Mouse (Mus musculus): Measurements from ENCODE around the gene Myd88. TPM values are rescaled to one million over a fixed set of nuclear protein-coding genes. Genes with fewer than 3 reads are reported as not detected.
A peak's percentile ranks its signal among the peaks of the same experiment; 100 is the strongest.

The Myd88 gene
- polyA plus RNA-seq, 1 experiment from 2014 or later: 6.6 TPM

DNA sequence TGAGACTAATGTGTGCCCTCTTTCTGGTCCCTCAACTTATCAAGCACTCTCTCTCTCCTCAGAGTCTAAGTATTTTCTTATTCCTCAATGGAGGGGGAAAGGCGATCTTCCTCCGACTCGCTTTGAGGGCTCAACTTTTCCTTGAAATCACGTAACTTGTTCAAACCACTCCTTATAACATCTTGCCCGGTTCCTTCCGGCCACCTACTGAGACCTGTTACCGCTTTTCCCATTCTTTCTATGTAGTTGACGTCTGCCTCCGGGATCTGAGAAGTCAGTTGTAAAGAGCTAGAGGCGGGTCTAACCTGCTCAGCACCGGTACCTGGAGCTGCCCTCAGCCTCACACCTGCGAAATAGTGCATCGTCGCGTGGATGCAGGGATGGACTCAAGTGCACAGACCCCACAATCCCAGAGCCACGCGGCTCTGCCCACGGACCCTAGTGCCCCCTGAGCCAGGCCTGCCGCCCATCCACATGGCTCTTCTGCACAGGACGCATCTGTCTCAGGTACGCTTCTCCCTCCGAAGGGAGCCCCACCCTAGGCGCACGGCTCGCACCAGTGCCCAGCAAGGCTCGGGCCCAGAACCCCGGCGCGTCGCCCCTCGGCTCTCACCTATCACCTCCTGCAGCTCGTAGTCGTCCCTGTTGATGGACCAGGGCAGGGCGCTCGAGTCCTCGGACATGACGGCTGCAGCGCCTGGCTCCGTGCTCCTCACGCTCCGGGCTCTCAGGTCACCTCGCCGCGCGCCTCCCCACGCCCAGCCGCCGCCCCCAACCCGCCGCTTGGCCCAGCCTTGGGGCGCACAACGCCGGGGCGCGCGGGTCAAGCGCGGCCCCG is 19.6 kb downstream of the Myd88 start:
- peak; percentile 43 for ATAC-seq (ENCODE audit: low read depth)
- Histone ChIP-seq H3K4me2 (peak overlapping the region; percentile 98), H3K4me3 (peak overlapping the region; percentile 98), H3K36me3 (no peaks in the 10 kb centered on the region), H3K27me3 (no peaks in the 10 kb centered on the region), H3K9ac (peak overlapping the region; percentile 89), H3K4me1 (replicated peaks) (peaks cover 34% of the 10 kb centered on the region), H3K9me3 (no peaks in the 10 kb centered on the region), H3K27ac (replicated peaks) (peak overlapping the region; percentile 95)
- WGBS: 1% methylated on average over 50 of the region's 59 CpGs

GRCm38 (mm10) chr9:119320946-119321345 is 20.3 kb downstream of the Myd88 start:
- Histone ChIP-seq H3K4me1 (replicated peaks) (peaks cover 34% of the 10 kb centered on the region), H3K27me3 (no peaks in the 10 kb centered on the region), H3K36me3 (no peaks in the 10 kb centered on the region), H3K27ac (replicated peaks) (no peak overlapping the region), H3K9me3 (no peaks in the 10 kb centered on the region), H3K4me2 (peak overlapping the region; percentile 98), H3K4me3 (peak overlapping the region; percentile 98), H3K9ac (peak overlapping the region; percentile 89)
- ATAC-seq (ENCODE audit: low read depth): no peak
- WGBS: 8% methylated on average over 7 of the region's 7 CpGs

- no peaks in the 10 kb centered on the region for H3K36me3 ChIP-seq
- peak overlapping the region; percentile 89 for H3K9ac ChIP-seq
- H3K9me3 ChIP-seq: no peaks in the 10 kb centered on the region
- H3K4me2 ChIP-seq: peak overlapping the region; percentile 98
- no peak for ATAC-seq (ENCODE audit: low read depth)
- peak overlapping the region; percentile 98; the same call in 1 of the 2 replicates for H3K4me3 ChIP-seq
- H3K4me1 ChIP-seq (replicated peaks): peaks cover 34% of the 10 kb centered on the region
- no peak overlapping the region for H3K27ac ChIP-seq (replicated peaks)
- 82% methylated on average over 7 of the region's 7 CpGs for WGBS
- no peaks in the 10 kb centered on the region for H3K27me3 ChIP-seq
These were observed 20.8 kb downstream of the Myd88 start for GRCm38 (mm10) chr9:119320446-119320845.

- Histone ChIP-seq H3K36me3 (no peaks in the 10 kb centered on the region), H3K4me3 (no peak overlapping the region), H3K27me3 (no peaks in the 10 kb centered on the region), H3K4me1 (replicated peaks) (peaks cover 31% of the 10 kb centered on the region), H3K4me2 (no peak overlapping the region), H3K9ac (no peak overlapping the region), H3K27ac (replicated peaks) (no peak overlapping the region), H3K9me3 (no peaks in the 10 kb centered on the region)
- ATAC-seq (ENCODE audit: low read depth): no peak
- 97% methylated on average over 1 of the region's 1 CpGs for WGBS
These were observed 22.3 kb downstream of the Myd88 start for GRCm38 (mm10) chr9:119318891-119319290.

- H3K4me2 ChIP-seq: no peak overlapping the region
- no peak overlapping the region for H3K4me3 ChIP-seq
- H3K27ac ChIP-seq (replicated peaks): no peak overlapping the region
- H3K36me3 ChIP-seq: no peaks in the 10 kb centered on the region
- ATAC-seq (ENCODE audit: low read depth): no peak
- WGBS: 90% methylated on average over 10 of the region's 10 CpGs
- no peaks in the 10 kb centered on the region for H3K4me1 ChIP-seq (replicated peaks)
- no peaks in the 10 kb centered on the region for H3K27me3 ChIP-seq
- no peak overlapping the region for H3K9ac ChIP-seq
- no peaks in the 10 kb centered on the region for H3K9me3 ChIP-seq
These were observed 28.1 kb downstream of the Myd88 start for GRCm38 (mm10) chr9:119313096-119313495.

- Histone ChIP-seq H3K4me3 (no peak overlapping the region), H3K27ac (replicated peaks) (no peak overlapping the region), H3K9ac (no peak overlapping the region), H3K4me2 (no peak overlapping the region), H3K9me3 (no peaks in the 10 kb centered on the region), H3K27me3 (no peaks in the 10 kb centered on the region), H3K36me3 (no peaks in the 10 kb centered on the region), H3K4me1 (replicated peaks) (no peaks in the 10 kb centered on the region)
- ATAC-seq (ENCODE audit: low read depth): no peak
- 74% methylated on average over 1 of the region's 1 CpGs for WGBS
These were observed 32.1 kb downstream of the Myd88 start for GRCm38 (mm10) chr9:119309067-119309466.

GRCm38 (mm10) chr9:119305863-119306262 is 35.3 kb downstream of the Myd88 start:
- no peak overlapping the region for H3K9ac ChIP-seq
- H3K27ac ChIP-seq (replicated peaks): no peak overlapping the region
- H3K9me3 ChIP-seq: no peaks in the 10 kb centered on the region
- H3K36me3 ChIP-seq: peaks cover 16% of the 10 kb centered on the region
- H3K4me2 ChIP-seq: no peak overlapping the region
- WGBS: 93% methylated on average over 7 of the region's 7 CpGs
- ATAC-seq (ENCODE audit: low read depth): no peak
- H3K4me1 ChIP-seq (replicated peaks): no peaks in the 10 kb centered on the region
- no peak overlapping the region for H3K4me3 ChIP-seq
- H3K27me3 ChIP-seq: no peaks in the 10 kb centered on the region

DNA sequence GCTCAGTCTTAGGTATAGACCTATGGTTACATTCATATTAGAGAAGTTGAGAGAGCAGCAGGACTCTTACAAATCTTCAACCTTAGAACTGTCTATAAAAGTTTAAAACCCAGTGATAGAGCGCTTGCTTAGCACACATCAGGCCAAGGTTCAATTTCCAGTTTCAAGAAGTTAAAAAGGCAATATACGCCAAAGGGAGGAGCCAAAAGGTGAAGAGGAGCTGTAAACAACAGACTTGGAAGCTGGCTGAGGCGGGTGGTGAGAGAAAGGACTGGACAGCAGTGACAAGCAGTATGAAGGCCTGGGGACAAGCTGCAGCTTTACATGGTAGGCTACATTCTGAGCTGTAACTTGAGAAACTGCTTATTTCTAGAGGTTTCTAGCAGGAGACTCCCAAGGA is 42.6 kb downstream of the Myd88 start:
- Histone ChIP-seq H3K4me1 (replicated peaks) (no peaks in the 10 kb centered on the region), H3K9ac (no peak overlapping the region), H3K36me3 (peaks cover 16% of the 10 kb centered on the region), H3K4me2 (no peak overlapping the region), H3K27ac (replicated peaks) (no peak overlapping the region), H3K9me3 (no peaks in the 10 kb centered on the region), H3K4me3 (no peak overlapping the region), H3K27me3 (no peaks in the 10 kb centered on the region)
- no peak for ATAC-seq (ENCODE audit: low read depth)
- WGBS: 92% methylated on average over 3 of the region's 3 CpGs

DNA sequence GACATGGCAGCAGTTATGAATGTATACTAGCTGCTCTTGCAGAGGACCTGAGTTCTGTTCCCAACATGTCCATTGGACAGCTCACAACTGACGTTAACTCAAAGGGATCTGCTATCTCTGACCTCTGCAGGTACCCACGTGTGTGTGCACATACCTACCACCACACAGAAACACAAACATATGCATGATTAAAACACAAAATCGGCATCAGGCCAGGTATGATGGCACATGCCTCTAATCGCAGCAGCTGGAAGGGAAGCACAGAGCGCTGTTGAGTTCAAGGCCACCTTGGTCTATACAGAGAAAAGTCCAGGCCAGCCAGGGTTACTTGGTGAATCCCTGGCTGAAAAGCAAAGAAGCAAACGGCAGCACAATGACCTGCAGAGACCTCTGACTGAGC is 43.5 kb downstream of the Myd88 start:
- WGBS: 90% methylated on average over 6 of the region's 6 CpGs

GRCm38 (mm10) chr9:119290791-119291190 is 50.4 kb downstream of the Myd88 start:
- 87% methylated on average over 3 of the region's 3 CpGs for WGBS
- no peak for ATAC-seq (ENCODE audit: low read depth)
- no peak overlapping the region for H3K4me2 ChIP-seq
- peaks cover 12% of the 10 kb centered on the region; the same call in 1 of the 2 replicates for H3K36me3 ChIP-seq
- H3K9me3 ChIP-seq: no peaks in the 10 kb centered on the region
- no peak overlapping the region for H3K9ac ChIP-seq
- no peaks in the 10 kb centered on the region for H3K4me1 ChIP-seq (replicated peaks)
- no peak overlapping the region for H3K27ac ChIP-seq (replicated peaks)
- H3K27me3 ChIP-seq: no peaks in the 10 kb centered on the region
- H3K4me3 ChIP-seq: no peak overlapping the region

More for the DNA sequence above, 43.5 kb downstream of the Myd88 start:
- H3K36me3 ChIP-seq: peaks cover 16% of the 10 kb centered on the region
- H3K4me1 ChIP-seq (replicated peaks): no peaks in the 10 kb centered on the region
- H3K27ac ChIP-seq (replicated peaks): no peak overlapping the region
- no peak for ATAC-seq (ENCODE audit: low read depth)
- H3K9me3 ChIP-seq: no peaks in the 10 kb centered on the region
- H3K4me2 ChIP-seq: no peak overlapping the region
- H3K4me3 ChIP-seq: no peak overlapping the region
- no peaks in the 10 kb centered on the region for H3K27me3 ChIP-seq
- H3K9ac ChIP-seq: no peak overlapping the region

Data from neural tube, embryonic 13.5 days (tissue).